Mouse (Mus musculus) thymus, adult 2 months (tissue): Measurements from ENCODE around the gene Erf. TPM values are rescaled to one million over a fixed set of nuclear protein-coding genes. Genes with fewer than 3 reads are reported as not detected.

ENCODE experiments used
- DNase-seq: peaks from one replicate; pipeline ENCODE4 v3.0.0; 2021
- H3K27ac ChIP-seq: fragments of 200-500 bp; 2 replicates; pipeline ENCODE4 v1.5.1; 2012; ENCODE audit warnings: low read length, control low read depth; ENCODE audit not compliant: control insufficient read depth, insufficient read depth
- H3K27me3 ChIP-seq: fragments of 200-500 bp; 2 replicates; pipeline ENCODE4 v1.6.1; 2012; ENCODE audit warnings: mild to moderate bottlenecking, low read length, moderate library complexity, mixed read lengths; ENCODE audit not compliant: control insufficient read depth, insufficient read depth
- H3K36me3 ChIP-seq: fragments of 200-500 bp; 2 replicates; pipeline ENCODE4 v1.6.1; 2012; ENCODE audit warnings: mild to moderate bottlenecking, low read length, moderate library complexity; ENCODE audit not compliant: control insufficient read depth, insufficient read depth
- H3K4me1 ChIP-seq: fragments of 200-500 bp; replicated peaks from 2 replicates; pipeline ENCODE4 v1.6.1; 2012; ENCODE audit warnings: low read length; ENCODE audit not compliant: control insufficient read depth, insufficient read depth
- H3K4me3 ChIP-seq: fragments of 200-500 bp; 2 replicates; pipeline ENCODE4 v1.5.1; 2012; ENCODE audit warnings: mild to moderate bottlenecking, low read length, control low read depth, moderate library complexity; ENCODE audit not compliant: control insufficient read depth, insufficient read depth
- CTCF ChIP-seq: fragments of 200-500 bp; IDR thresholded peaks from 2 replicates; pipeline ENCODE4 v1.5.1; 2012; ENCODE audit warnings: mild to moderate bottlenecking, control low read depth, low read length, moderate library complexity, borderline replicate concordance; ENCODE audit not compliant: control insufficient read depth, poor library complexity, insufficient read depth; ENCODE audit errors: extremely low read depth
- POLR2A ChIP-seq: fragments of 200-500 bp; IDR thresholded peaks from 2 replicates; pipeline ENCODE4 v1.6.1; 2012; ENCODE audit warnings: mild to moderate bottlenecking, low read length, control low read depth, moderate library complexity; ENCODE audit not compliant: control insufficient read depth, poor library complexity, insufficient read depth; ENCODE audit errors: extremely low read depth
- WGBS: fragments of 180-500 bp; shearing (Covaris S2); methylation state at CpG from one replicate; pipeline ENCODE4 v1.1.7; 2018; 5-methylcytosine and 5-hydroxymethylcytosine counted together
- polyA plus RNA-seq: library from polyadenylated mRNA; depleted of rRNA; stranded (reverse); fragments of >200 nt; gene quantifications from 2 replicates; pipeline ENCODE4 v1.2.3, GENCODE M21; 2012; rRNA removed

Erf gene
- polyA plus RNA-seq, result 59.4 and 60.4 TPM in 2 replicates

DNA sequence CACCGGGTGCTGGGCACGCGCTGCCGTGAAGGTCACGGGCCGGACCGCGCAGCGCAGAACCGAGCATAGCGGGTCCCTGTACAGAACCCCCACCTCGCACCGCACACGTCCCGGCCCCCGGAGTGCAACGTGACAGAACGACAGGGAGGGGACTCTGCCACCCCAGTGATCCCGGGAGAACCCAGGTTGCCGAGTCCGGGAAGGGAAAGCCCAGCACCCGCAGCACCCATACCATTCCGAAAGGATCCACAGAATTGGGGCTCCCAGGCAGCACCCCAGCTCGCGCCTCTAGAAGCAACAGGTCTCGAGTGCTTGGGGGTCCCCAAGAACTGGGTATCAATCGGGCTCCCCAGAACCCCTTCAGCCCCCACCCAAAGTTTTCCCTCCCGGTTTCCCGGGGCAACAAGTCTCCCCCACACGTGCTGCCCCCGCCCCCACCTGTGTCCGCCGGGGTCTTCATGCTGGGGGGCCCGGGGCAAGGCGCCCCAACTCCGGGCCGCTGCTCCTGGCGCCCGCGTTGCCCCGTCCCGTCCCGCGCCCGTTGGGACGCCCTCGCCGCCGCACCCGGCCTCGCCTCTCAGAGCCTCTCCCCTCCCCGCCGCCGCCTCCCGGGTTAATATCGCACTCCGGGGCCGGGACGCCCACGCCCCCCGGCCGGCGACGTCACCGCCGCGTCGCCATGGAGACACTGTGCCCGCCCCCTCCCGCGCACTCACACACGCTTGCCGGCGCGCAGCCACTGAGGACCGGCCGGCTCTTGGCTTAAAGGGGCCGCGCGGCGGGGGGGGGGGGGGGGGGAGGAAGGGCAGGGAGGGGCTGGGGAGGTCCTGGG lies at the start of gene Erf:
Erf (minus strand) TSS at position 621 of the 832 bp plus-strand sequence.
- no peaks in the 10 kb centered on the region for H3K36me3 ChIP-seq
- H3K27me3 ChIP-seq, result no peaks in the 10 kb centered on the region
- H3K27ac ChIP-seq, result peak within 1 kb of the TSS; percentile 32
- peaks cover 42% of the 10 kb centered on the region for H3K4me1 ChIP-seq
- 1% methylated on average over 79 of the region's 81 CpGs for WGBS
- TF ChIP-seq POLR2A (peak; percentile 72), CTCF (peak; percentile 32; the same call in 1 of the 2 replicates)
- peak; percentile 93 for DNase-seq
- H3K4me3 ChIP-seq, result peak within 1 kb of the TSS; percentile 95

GRCm38 (mm10) chr7:25297454-25298325 lies 47.1 kb upstream of the Erf start, which contains the start of gene Pafah1b3:
Gene Pafah1b3 (minus strand): TSS chr7:25297986.
- Histone ChIP-seq H3K4me1 (peaks cover 18% of the 10 kb centered on the region), H3K36me3 (peaks cover 9% of the 10 kb centered on the region), H3K27me3 (no peaks in the 10 kb centered on the region), H3K4me3 (peak within 1 kb of the TSS; percentile 94), H3K27ac (peak within 1 kb of the TSS; percentile 76)
- WGBS, result under 1% methylated on average over 52 of the region's 52 CpGs
- DNase-seq, result peak; percentile 82
- peak; percentile 78; the same call in 1 of the 2 replicates for TF ChIP-seq CTCF
- no peak for TF ChIP-seq POLR2A

DNA sequence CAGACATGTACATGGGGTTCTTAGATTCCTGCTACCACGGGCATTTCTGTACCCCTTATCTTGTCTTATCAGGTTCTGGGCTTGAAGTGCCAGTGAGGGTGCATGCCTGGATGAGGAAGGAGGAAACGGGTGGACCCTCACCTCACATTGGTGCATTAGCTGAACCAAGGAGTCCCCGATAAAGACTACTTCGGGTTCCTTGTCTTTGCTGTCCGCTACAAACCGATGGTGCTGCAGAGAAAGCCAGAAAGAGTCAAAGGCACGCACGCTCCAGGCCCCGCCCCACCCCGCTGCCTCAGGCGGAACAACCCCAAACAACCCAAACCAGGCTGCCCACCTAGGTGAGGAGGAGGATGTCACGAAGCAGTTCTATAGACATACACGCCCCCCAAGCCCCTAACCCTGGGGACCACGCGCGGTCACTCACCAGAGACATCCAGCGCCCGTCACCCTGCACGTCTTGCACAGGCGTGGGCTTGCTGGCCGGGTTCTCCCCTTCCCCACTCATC lies 46.4 kb upstream of the Erf start:
- TF ChIP-seq CTCF (no peak), POLR2A (no peak)
- peak overlapping the region; percentile 46 for H3K27ac ChIP-seq
- H3K36me3 ChIP-seq, result peaks cover 15% of the 10 kb centered on the region
- H3K4me1 ChIP-seq, result peaks cover 18% of the 10 kb centered on the region
- DNase-seq, result peak; percentile 65
- H3K27me3 ChIP-seq, result no peaks in the 10 kb centered on the region
- WGBS, result 2% methylated on average over 21 of the region's 21 CpGs
- H3K4me3 ChIP-seq, result peak overlapping the region; percentile 94

DNA sequence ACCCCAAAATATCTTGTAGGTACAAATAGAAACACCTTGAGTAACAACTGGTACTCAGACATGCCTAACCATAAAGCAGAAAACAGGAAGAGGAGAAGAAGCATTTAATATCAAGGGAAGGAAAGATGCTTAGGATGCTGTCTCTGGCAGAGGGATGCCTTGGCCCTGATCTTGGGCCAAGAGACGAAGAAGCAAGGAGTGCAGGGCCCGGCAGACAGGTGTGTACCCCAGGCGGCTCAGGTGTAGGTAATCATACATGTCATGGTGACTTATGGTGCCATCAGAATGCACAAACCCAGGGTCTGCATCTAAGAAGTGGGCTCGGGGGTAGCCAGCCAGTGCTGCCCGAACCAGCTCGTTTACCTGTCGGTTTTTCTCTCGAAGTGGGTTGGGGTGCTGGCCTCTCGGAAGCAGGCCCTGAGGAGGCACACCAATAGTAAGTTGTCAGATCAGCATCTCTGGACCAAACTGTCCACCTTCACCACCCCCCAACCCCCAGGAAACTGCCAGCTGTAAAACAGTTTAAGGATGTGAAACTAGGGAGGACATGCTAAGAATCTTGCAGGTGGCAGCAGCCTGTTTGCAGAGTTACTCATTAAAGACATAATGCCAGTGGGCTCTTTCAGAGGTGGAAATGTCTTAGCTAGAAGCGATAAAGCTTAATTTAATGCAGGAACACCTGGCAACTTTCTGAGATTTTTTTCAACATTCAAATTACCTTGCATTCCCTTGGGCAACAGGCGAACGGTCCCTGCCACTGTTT lies 44.6 kb upstream of the Erf start:
- H3K27me3 ChIP-seq, result no peaks in the 10 kb centered on the region
- H3K36me3 ChIP-seq, result peaks cover 28% of the 10 kb centered on the region
- H3K27ac ChIP-seq, result no peak overlapping the region
- H3K4me1 ChIP-seq, result peaks cover 18% of the 10 kb centered on the region
- no peak for DNase-seq
- no peak for TF ChIP-seq POLR2A
- TF ChIP-seq CTCF, result no peak
- no peak overlapping the region for H3K4me3 ChIP-seq
- WGBS, result 96% methylated on average over 12 of the region's 12 CpGs

DNA sequence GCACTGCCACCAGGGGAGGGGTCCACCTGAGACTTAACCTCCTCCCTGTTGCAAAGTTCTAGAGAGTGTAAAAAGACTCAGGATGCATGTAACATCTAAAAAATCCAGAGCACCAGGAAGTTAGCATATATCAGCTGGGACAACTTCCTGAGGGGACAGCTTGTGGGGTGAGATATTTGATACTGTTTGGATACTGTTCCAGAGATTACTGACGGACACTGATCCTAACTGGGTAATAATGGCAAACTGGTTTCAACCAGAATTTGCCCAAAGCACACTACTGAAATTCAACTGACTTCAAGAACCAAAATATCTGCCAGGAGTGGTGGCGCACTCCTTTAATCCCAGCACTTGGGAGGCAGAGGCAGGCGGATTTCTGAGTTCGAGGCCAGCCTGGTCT lies 43.9 kb upstream of the Erf start:
- TF ChIP-seq POLR2A, result no peak
- no peak for TF ChIP-seq CTCF
- no peaks in the 10 kb centered on the region for H3K27me3 ChIP-seq
- H3K4me1 ChIP-seq, result peaks cover 18% of the 10 kb centered on the region
- no peak overlapping the region for H3K27ac ChIP-seq
- no peak for DNase-seq
- no peak overlapping the region for H3K4me3 ChIP-seq
- 95% methylated on average over 4 of the region's 4 CpGs for WGBS
- H3K36me3 ChIP-seq, result peaks cover 32% of the 10 kb centered on the region

GRCm38 (mm10) chr7:25293191-25293739 lies 42.7 kb upstream of the Erf start:
- no peak for DNase-seq
- TF ChIP-seq CTCF, result no peak
- TF ChIP-seq POLR2A, result no peak
- Histone ChIP-seq H3K27me3 (no peaks in the 10 kb centered on the region), H3K36me3 (peaks cover 44% of the 10 kb centered on the region), H3K4me1 (peaks cover 15% of the 10 kb centered on the region), H3K27ac (no peak overlapping the region), H3K4me3 (no peak overlapping the region)
- 96% methylated on average over 10 of the region's 10 CpGs for WGBS
